Comparison of ENCODE assay signal across 16 mouse cellular contexts in the genomic region with DNA sequence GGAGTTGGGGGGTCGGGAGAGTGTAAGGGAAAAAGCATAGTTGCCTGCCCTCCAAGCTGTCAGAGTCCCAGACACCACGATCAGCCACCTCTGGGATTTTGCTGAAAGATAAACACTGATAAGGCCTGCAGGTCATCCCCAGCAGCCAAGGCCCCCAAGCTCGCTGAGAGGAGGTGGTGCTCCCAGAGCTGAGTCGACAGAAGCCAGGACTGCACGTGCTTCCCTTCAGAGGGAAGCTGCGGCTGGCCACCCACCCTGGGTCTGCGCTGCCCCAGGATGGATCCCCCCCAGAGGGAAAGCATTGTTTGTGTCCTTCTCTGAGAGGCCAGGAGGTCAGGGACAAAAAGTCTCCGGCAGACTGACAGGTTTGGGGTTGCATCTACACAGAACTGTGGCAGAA. TPM values are rescaled to one million over a fixed set of nuclear protein-coding genes. Genes with fewer than 3 reads are reported as not detected.
A peak's percentile ranks its signal among the peaks of the same experiment; 100 is the strongest.
DNase-seq lines count a peak whose midpoint lies in the region; ATAC-seq and TF ChIP-seq lines count a peak whose summit lies in the region.
"Had no signal": no experiment of that assay in that cellular context is flagged by ENCODE, and none has a peak within 500 bp of the region (broad histone marks: within the 10 kb centered on the region; RNA-seq: fewer than 3 reads in every experiment).

No protein-coding gene starts in this region.

- H3K9ac ChIP-seq in heart, embryonic 16.5 days (ENCODE audit: low read length), result 0 out of 2 replicates have a peak overlapping the region, but pooled peaks have one; percentile 8
- H3K9ac ChIP-seq in midbrain, embryonic 11.5 days (ENCODE audit: low read length), result peak overlapping the region; percentile 14; the same call in 1 of the 2 replicates
- H3K9ac ChIP-seq in midbrain, embryonic 16.5 days (ENCODE audit: low read depth, low read length), result no peak overlapping the region
- no peak overlapping the region for H3K9ac ChIP-seq in intestine, embryonic 15.5 days
- 0 out of 2 replicates have a peak overlapping the region, but pooled peaks have one; percentile 4 for H3K9ac ChIP-seq in stomach, postnatal 0 days (ENCODE audit: low read length)
- H3K9ac ChIP-seq: forebrain, embryonic 13.5 days; heart, embryonic 15.5 days; limb, embryonic 12.5 days had no signal

- TF ChIP-seq EP300 in stomach, postnatal 0 days (optimal IDR thresholded peaks at IDR 0.05), result no peak

- no peaks in the 10 kb centered on the region for H3K9me3 ChIP-seq in heart, embryonic 16.5 days (replicated peaks; ENCODE audit: control insufficient read depth, low read length)
- H3K9me3 ChIP-seq in midbrain, embryonic 11.5 days (ENCODE audit: control insufficient read depth, low read length), result no peaks in the 10 kb centered on the region
- H3K9me3 ChIP-seq in midbrain, embryonic 16.5 days (replicated peaks; ENCODE audit: control insufficient read depth, low read length, poor library complexity, severe bottlenecking), result no peaks in the 10 kb centered on the region
- no peaks in the 10 kb centered on the region for H3K9me3 ChIP-seq in intestine, embryonic 15.5 days
- H3K9me3 ChIP-seq in stomach, postnatal 0 days (ENCODE audit: control insufficient read depth, low read length), result no peaks in the 10 kb centered on the region
- H3K9me3 ChIP-seq: forebrain, embryonic 13.5 days; heart, embryonic 15.5 days; limb, embryonic 12.5 days; megakaryocyte, embryonic 14.5 days had no signal

- no peak for TF ChIP-seq CTCF in stomach, postnatal 0 days (IDR thresholded peaks at IDR 0.05; ENCODE audit: low read depth)

- no peak for ATAC-seq in heart, embryonic 16.5 days (replicated peaks; ENCODE audit: extremely low read depth, insufficient read depth, low FRiP score)
- ATAC-seq in midbrain, embryonic 11.5 days (ENCODE audit: low FRiP score), result 0 out of 2 replicates have a peak, but pooled peaks have one; percentile 29
- ATAC-seq in midbrain, embryonic 16.5 days, result no peak
- ATAC-seq in intestine, embryonic 15.5 days, result no peak
- no peak for ATAC-seq in stomach, postnatal 0 days (ENCODE audit: low FRiP score, low TSS enrichment)
- no peak for ATAC-seq in megakaryocyte progenitor cell, adult 5-6 weeks (replicated peaks; ENCODE audit: poor library complexity)
- ATAC-seq: forebrain, embryonic 13.5 days had no signal

- no peaks in the 10 kb centered on the region for H3K27me3 ChIP-seq in heart, embryonic 16.5 days (ENCODE audit: control insufficient read depth, insufficient read depth, low read length)
- peaks cover 2% of the 10 kb centered on the region; the same call in 1 of the 2 replicates for H3K27me3 ChIP-seq in midbrain, embryonic 11.5 days (ENCODE audit: control insufficient read depth, insufficient read depth, low read length)
- H3K27me3 ChIP-seq in midbrain, embryonic 16.5 days (ENCODE audit: control insufficient read depth, insufficient read depth, low read depth, low read length), result peaks cover 4% of the 10 kb centered on the region; the same call in 1 of the 2 replicates
- H3K27me3 ChIP-seq in intestine, embryonic 15.5 days (replicated peaks), result no peaks in the 10 kb centered on the region
- no peaks in the 10 kb centered on the region for H3K27me3 ChIP-seq in stomach, postnatal 0 days (ENCODE audit: control insufficient read depth, insufficient read depth, low read length)

- 27% methylated on average over 8 of the region's 8 CpGs for WGBS in heart, embryonic 16.5 days
- WGBS in midbrain, embryonic 11.5 days, result 9% methylated on average over 8 of the region's 8 CpGs
- WGBS in midbrain, embryonic 16.5 days, result 17% methylated on average over 8 of the region's 8 CpGs
- WGBS in intestine, embryonic 15.5 days, result 25% methylated on average over 8 of the region's 8 CpGs
- WGBS in stomach, postnatal 0 days, result 39% methylated on average over 8 of the region's 8 CpGs

- no peak overlapping the region for H3K27ac ChIP-seq in heart, embryonic 16.5 days (ENCODE audit: low read length)
- H3K27ac ChIP-seq in midbrain, embryonic 11.5 days (ENCODE audit: low read depth, low read length), result no peak overlapping the region
- no peak overlapping the region for H3K27ac ChIP-seq in midbrain, embryonic 16.5 days (ENCODE audit: low read length)
- 0 out of 2 replicates have a peak overlapping the region, but pooled peaks have one; percentile 36 for H3K27ac ChIP-seq in intestine, embryonic 15.5 days
- H3K27ac ChIP-seq in stomach, postnatal 0 days (replicated peaks), result no peak overlapping the region
- H3K27ac ChIP-seq: forebrain, embryonic 13.5 days; gastrocnemius, adult 2 months; heart, embryonic 15.5 days; limb, embryonic 12.5 days had no signal

- H3K4me1 ChIP-seq in heart, embryonic 16.5 days (ENCODE audit: control insufficient read depth, insufficient read depth, low read length), result peaks cover 4% of the 10 kb centered on the region; the same call in 1 of the 2 replicates
- peaks cover 6% of the 10 kb centered on the region for H3K4me1 ChIP-seq in midbrain, embryonic 11.5 days (ENCODE audit: control insufficient read depth, insufficient read depth, low read length)
- H3K4me1 ChIP-seq in midbrain, embryonic 16.5 days (ENCODE audit: control insufficient read depth, insufficient read depth, low read length), result no peaks in the 10 kb centered on the region
- peaks cover 19% of the 10 kb centered on the region for H3K4me1 ChIP-seq in intestine, embryonic 15.5 days (replicated peaks)
- H3K4me1 ChIP-seq in stomach, postnatal 0 days (replicated peaks; ENCODE audit: control insufficient read depth, insufficient read depth), result no peaks in the 10 kb centered on the region
- H3K4me1 ChIP-seq: megakaryocyte, embryonic 14.5 days had no signal

- H3K36me3 ChIP-seq in heart, embryonic 16.5 days (ENCODE audit: control insufficient read depth, insufficient read depth), result no peaks in the 10 kb centered on the region
- no peaks in the 10 kb centered on the region for H3K36me3 ChIP-seq in midbrain, embryonic 11.5 days (ENCODE audit: control insufficient read depth, insufficient read depth, low read length)
- no peaks in the 10 kb centered on the region for H3K36me3 ChIP-seq in midbrain, embryonic 16.5 days (ENCODE audit: control insufficient read depth, insufficient read depth, low read length)
- no peaks in the 10 kb centered on the region for H3K36me3 ChIP-seq in intestine, embryonic 15.5 days
- no peaks in the 10 kb centered on the region for H3K36me3 ChIP-seq in stomach, postnatal 0 days (ENCODE audit: control insufficient read depth, insufficient read depth, low read length)
- H3K36me3 ChIP-seq: heart, embryonic 15.5 days; limb, embryonic 12.5 days had no signal

- H3K4me2 ChIP-seq in heart, embryonic 16.5 days (ENCODE audit: low read depth, low read length), result no peak overlapping the region
- no peak overlapping the region for H3K4me2 ChIP-seq in midbrain, embryonic 11.5 days
- H3K4me2 ChIP-seq in midbrain, embryonic 16.5 days (ENCODE audit: low read length), result no peak overlapping the region
- no peak overlapping the region for H3K4me2 ChIP-seq in intestine, embryonic 15.5 days (replicated peaks)
- H3K4me2 ChIP-seq in stomach, postnatal 0 days (replicated peaks; ENCODE audit: low read depth), result no peak overlapping the region
- H3K4me2 ChIP-seq: forebrain, embryonic 13.5 days; heart, embryonic 15.5 days; limb, embryonic 12.5 days had no signal

- H3K4me3 ChIP-seq in heart, embryonic 16.5 days (ENCODE audit: low read length), result no peak overlapping the region
- no peak overlapping the region for H3K4me3 ChIP-seq in midbrain, embryonic 11.5 days (ENCODE audit: low read depth, low read length)
- no peak overlapping the region for H3K4me3 ChIP-seq in midbrain, embryonic 16.5 days (ENCODE audit: low read depth, low read length)
- H3K4me3 ChIP-seq in intestine, embryonic 15.5 days (replicated peaks), result no peak overlapping the region
- no peak overlapping the region for H3K4me3 ChIP-seq in stomach, postnatal 0 days (ENCODE audit: low read depth, low read length)
- H3K4me3 ChIP-seq: forebrain, embryonic 13.5 days; gastrocnemius, adult 2 months; heart, embryonic 15.5 days; limb, embryonic 12.5 days; megakaryocyte, embryonic 14.5 days had no signal

- no peak for DNase-seq in heart, adult 11 months
- no peak for DNase-seq in midbrain, embryonic 11.5 days (ENCODE audit: low spot score, missing footprints)
- no peak for DNase-seq in stomach, postnatal 0 days (ENCODE audit: low spot score)
- no peak for DNase-seq in cerebellum, postnatal 14 days
- DNase-seq: gastrocnemius, adult 2 months; kidney, adult 2 months had no signal

RNA-seq across cellular contexts. Expression of a gene that starts 54.0 kb away (rescaled TPM):
- not detected in 2 replicates for polyA plus RNA-seq in heart, embryonic 16.5 days (2015; fragmentation: Nextera tagmentation; extraction: Ambion mirVana)
- polyA plus RNA-seq in midbrain, embryonic 11.5 days (2014; fragmentation: Nextera tagmentation; extraction: Ambion mirVana), result not detected in 2 replicates
- polyA plus RNA-seq in midbrain, embryonic 16.5 days (2015; fragmentation: Nextera tagmentation; extraction: Ambion mirVana), result not detected in 2 replicates
- not detected in 2 replicates for polyA plus RNA-seq in intestine, embryonic 15.5 days (2015; fragmentation: Nextera tagmentation; extraction: Ambion mirVana)
- polyA plus RNA-seq in stomach, postnatal 0 days (2015; fragmentation: Nextera tagmentation; extraction: Ambion mirVana), result not detected in 2 replicates
- total RNA-seq in megakaryocyte progenitor cell, adult 5-6 weeks (2015), result not detected in 2 replicates
- not detected in 2 replicates for total RNA-seq in megakaryocyte progenitor cell, adult 5-6 weeks (2017)
- total RNA-seq: gastrocnemius, adult 2 months had no signal
- polyA plus RNA-seq: cortical plate, adult 2 months; forebrain, embryonic 13.5 days; heart, embryonic 15.5 days; kidney, adult 2 months; limb, embryonic 12.5 days; urinary bladder, adult 2 months had no signal

Comparison
In these comparisons a context has a peak if more than half of its experiments do, and no peak if none do; other contexts are left out.
1. H3K9ac ChIP-seq: peak in heart, embryonic 16.5 days (single experiment), midbrain, embryonic 11.5 days (single experiment) and stomach, postnatal 0 days (single experiment); none in midbrain, embryonic 16.5 days (single experiment) and intestine, embryonic 15.5 days (single experiment).